Mouse (Mus musculus): ENCODE data around the gene Trappc10. TPM values are rescaled to one million over a fixed set of nuclear protein-coding genes. Genes with fewer than 3 reads are reported as not detected.
"Not testable (repeated sequence)": the region's sequence is repeated elsewhere in the genome, so short reads cannot be mapped to it uniquely, and the experiment has no call there.

The Trappc10 gene
- polyA plus RNA-seq, 1 experiment from 2014 or later: 17.0 TPM

GRCm38 (mm10) chr10:78211311-78211710 lies 33.1 kb downstream of the Trappc10 start:
- ATAC-seq (ENCODE audit: insufficient number of reproducible peaks, insufficient read depth, low FRiP score, low TSS enrichment, low read depth): no peak
- no peaks in the 10 kb centered on the region for H3K9me3 ChIP-seq
- 77% methylated on average over 6 of the region's 6 CpGs for whole genome bisulfite sequencing

GRCm38 (mm10) chr10:78201182-78201581 lies 43.3 kb downstream of the Trappc10 start:
- H3K27me3 ChIP-seq: no peaks in the 10 kb centered on the region
- no peaks in the 10 kb centered on the region for H3K9me3 ChIP-seq
- 92% methylated on average over 4 of the region's 4 CpGs for WGBS
- H3K4me1 ChIP-seq (replicated peaks): no peaks in the 10 kb centered on the region
- no peak overlapping the region for H3K9ac ChIP-seq (replicated peaks)
- H3K4me2 ChIP-seq: no peak overlapping the region
- H3K36me3 ChIP-seq: peaks cover 98% of the 10 kb centered on the region
- no peak overlapping the region for H3K27ac ChIP-seq
- H3K4me3 ChIP-seq (replicated peaks): no peak overlapping the region
- ATAC-seq (ENCODE audit: insufficient number of reproducible peaks, insufficient read depth, low FRiP score, low TSS enrichment, low read depth): no peak

More at GRCm38 (mm10) chr10:78211311-78211710, 33.1 kb downstream of the Trappc10 start:
- Histone ChIP-seq H3K9ac (replicated peaks) (no peak overlapping the region), H3K27ac (no peak overlapping the region), H3K36me3 (peaks cover 95% of the 10 kb centered on the region), H3K4me2 (no peak overlapping the region), H3K4me3 (replicated peaks) (no peak overlapping the region), H3K27me3 (no peaks in the 10 kb centered on the region), H3K4me1 (replicated peaks) (no peaks in the 10 kb centered on the region)

- WGBS: 91% methylated on average over 5 of the region's 5 CpGs
- Histone ChIP-seq H3K4me2 (no peak overlapping the region), H3K9me3 (no peaks in the 10 kb centered on the region), H3K36me3 (peaks cover 100% of the 10 kb centered on the region), H3K4me1 (replicated peaks) (no peaks in the 10 kb centered on the region), H3K27me3 (no peaks in the 10 kb centered on the region), H3K4me3 (replicated peaks) (no peak overlapping the region), H3K27ac (no peak overlapping the region), H3K9ac (replicated peaks) (no peak overlapping the region)
- no peak for ATAC-seq (ENCODE audit: insufficient number of reproducible peaks, insufficient read depth, low FRiP score, low TSS enrichment, low read depth)
Measured at GRCm38 (mm10) chr10:78192933-78193332, 51.5 kb downstream of the Trappc10 start.

GRCm38 (mm10) chr10:78186076-78186475 lies 58.4 kb downstream of the Trappc10 start:
- 95% methylated on average over 4 of the region's 4 CpGs for WGBS
- Histone ChIP-seq H3K36me3 (peaks cover 60% of the 10 kb centered on the region), H3K4me1 (replicated peaks) (peaks cover 14% of the 10 kb centered on the region)
- ATAC-seq (ENCODE audit: insufficient number of reproducible peaks, insufficient read depth, low FRiP score, low TSS enrichment, low read depth); H3K27me3 ChIP-seq; H3K4me2 ChIP-seq; H3K27ac ChIP-seq; H3K9me3 ChIP-seq; H3K9ac ChIP-seq (replicated peaks); H3K4me3 ChIP-seq (replicated peaks): not testable (repeated sequence)

GRCm38 (mm10) chr10:78185381-78185725 lies 59.1 kb downstream of the Trappc10 start:
- H3K9me3 ChIP-seq: no peaks in the 10 kb centered on the region
- peak overlapping the region; percentile 47 for H3K9ac ChIP-seq (replicated peaks)
- peak overlapping the region; percentile 69 for H3K4me3 ChIP-seq (replicated peaks)
- H3K27me3 ChIP-seq: no peaks in the 10 kb centered on the region
- H3K4me1 ChIP-seq (replicated peaks): peaks cover 14% of the 10 kb centered on the region
- H3K27ac ChIP-seq: peak overlapping the region; percentile 83
- peaks cover 60% of the 10 kb centered on the region for H3K36me3 ChIP-seq
- WGBS: 14% methylated on average over 9 of the region's 9 CpGs
- peak overlapping the region; percentile 92 for H3K4me2 ChIP-seq
- peak; percentile 12; the same call in 1 of the 2 replicates for ATAC-seq (ENCODE audit: insufficient number of reproducible peaks, insufficient read depth, low FRiP score, low TSS enrichment, low read depth)

- Histone ChIP-seq H3K9me3 (no peaks in the 10 kb centered on the region), H3K27me3 (no peaks in the 10 kb centered on the region), H3K27ac (peak within 1 kb of the TSS; percentile 83), H3K4me2 (peak within 1 kb of the TSS; percentile 92), H3K9ac (replicated peaks) (peak within 1 kb of the TSS; percentile 66), H3K36me3 (peaks cover 60% of the 10 kb centered on the region), H3K4me1 (replicated peaks) (peaks cover 14% of the 10 kb centered on the region), H3K4me3 (replicated peaks) (peak within 1 kb of the TSS; percentile 69)
- WGBS: 2% methylated on average over 47 of the region's 47 CpGs
- ATAC-seq (ENCODE audit: insufficient number of reproducible peaks, insufficient read depth, low FRiP score, low TSS enrichment, low read depth): peak; percentile 90
Measured at GRCm38 (mm10) chr10:78184531-78185380, 59.7 kb downstream of the Trappc10 start, which contains the start of gene Pwp2. Gene Pwp2 (minus strand): TSS chr10:78185149.

GRCm38 (mm10) chr10:78183577-78183976 lies 60.9 kb downstream of the Trappc10 start:
- Histone ChIP-seq H3K4me3 (replicated peaks) (no peak overlapping the region; the same call in 1 of the 2 replicates), H3K36me3 (peaks cover 60% of the 10 kb centered on the region)

GRCm38 (mm10) chr10:78182321-78182720 lies 62.1 kb downstream of the Trappc10 start:
- Histone ChIP-seq H3K9me3 (no peaks in the 10 kb centered on the region), H3K27ac (no peak overlapping the region), H3K4me3 (replicated peaks) (no peak overlapping the region), H3K9ac (replicated peaks) (no peak overlapping the region), H3K36me3 (peaks cover 60% of the 10 kb centered on the region), H3K4me1 (replicated peaks) (peaks cover 14% of the 10 kb centered on the region), H3K27me3 (no peaks in the 10 kb centered on the region), H3K4me2 (no peak overlapping the region)
- 92% methylated on average over 17 of the region's 17 CpGs for WGBS
- no peak for ATAC-seq (ENCODE audit: insufficient number of reproducible peaks, insufficient read depth, low FRiP score, low TSS enrichment, low read depth)

More at GRCm38 (mm10) chr10:78183577-78183976, 60.9 kb downstream of the Trappc10 start:
- WGBS: 81% methylated on average over 3 of the region's 3 CpGs
- H3K27ac ChIP-seq: no peak overlapping the region
- no peaks in the 10 kb centered on the region for H3K27me3 ChIP-seq
- ATAC-seq (ENCODE audit: insufficient number of reproducible peaks, insufficient read depth, low FRiP score, low TSS enrichment, low read depth): no peak
- H3K9ac ChIP-seq (replicated peaks): no peak overlapping the region
- H3K4me1 ChIP-seq (replicated peaks): peaks cover 14% of the 10 kb centered on the region
- peak overlapping the region; percentile 92; the same call in 1 of the 2 replicates for H3K4me2 ChIP-seq
- no peaks in the 10 kb centered on the region for H3K9me3 ChIP-seq

- 91% methylated on average over 5 of the region's 5 CpGs for WGBS
- Histone ChIP-seq H3K36me3 (peaks cover 89% of the 10 kb centered on the region), H3K27me3 (no peaks in the 10 kb centered on the region)
Measured at GRCm38 (mm10) chr10:78174474-78174873, 70.0 kb downstream of the Trappc10 start.

GRCm38 (mm10) chr10:78171581-78171980 lies 72.9 kb downstream of the Trappc10 start:
- Histone ChIP-seq H3K9me3 (no peaks in the 10 kb centered on the region), H3K4me2 (no peak overlapping the region), H3K4me3 (replicated peaks) (no peak overlapping the region), H3K4me1 (replicated peaks) (peaks cover 11% of the 10 kb centered on the region), H3K36me3 (peaks cover 72% of the 10 kb centered on the region), H3K27me3 (no peaks in the 10 kb centered on the region), H3K9ac (replicated peaks) (no peak overlapping the region), H3K27ac (no peak overlapping the region)
- ATAC-seq (ENCODE audit: insufficient number of reproducible peaks, insufficient read depth, low FRiP score, low TSS enrichment, low read depth): no peak
- WGBS: 92% methylated on average over 9 of the region's 9 CpGs

More at GRCm38 (mm10) chr10:78174474-78174873, 70.0 kb downstream of the Trappc10 start:
- Histone ChIP-seq H3K4me1 (replicated peaks) (no peaks in the 10 kb centered on the region), H3K9ac (replicated peaks) (no peak overlapping the region), H3K9me3 (no peaks in the 10 kb centered on the region), H3K27ac (no peak overlapping the region), H3K4me2 (no peak overlapping the region), H3K4me3 (replicated peaks) (no peak overlapping the region)
- no peak for ATAC-seq (ENCODE audit: insufficient number of reproducible peaks, insufficient read depth, low FRiP score, low TSS enrichment, low read depth)

GRCm38 (mm10) chr10:78171057-78171456 lies 73.4 kb downstream of the Trappc10 start:
- no peak for ATAC-seq (ENCODE audit: insufficient number of reproducible peaks, insufficient read depth, low FRiP score, low TSS enrichment, low read depth)
- WGBS: 94% methylated on average over 7 of the region's 7 CpGs

More at GRCm38 (mm10) chr10:78171057-78171456, 73.4 kb downstream of the Trappc10 start:
- Histone ChIP-seq H3K36me3 (peaks cover 72% of the 10 kb centered on the region), H3K4me2 (no peak overlapping the region), H3K9ac (replicated peaks) (no peak overlapping the region), H3K27me3 (no peaks in the 10 kb centered on the region), H3K4me3 (replicated peaks) (no peak overlapping the region), H3K9me3 (no peaks in the 10 kb centered on the region), H3K4me1 (replicated peaks) (peaks cover 11% of the 10 kb centered on the region), H3K27ac (no peak overlapping the region)

All from limb, embryonic 12.5 days (tissue).